Mouse (Mus musculus) frontal cortex, postnatal 36 days (tissue): ENCODE data around the gene Spef1.

Source experiments
- DNase-seq, 2 experiments: peaks; one replicate each; pipeline ENCODE4 v3.0.0; 2022; ENCODE audit warnings: low spot score in 2 of 2

Gene Spef1

DNA sequence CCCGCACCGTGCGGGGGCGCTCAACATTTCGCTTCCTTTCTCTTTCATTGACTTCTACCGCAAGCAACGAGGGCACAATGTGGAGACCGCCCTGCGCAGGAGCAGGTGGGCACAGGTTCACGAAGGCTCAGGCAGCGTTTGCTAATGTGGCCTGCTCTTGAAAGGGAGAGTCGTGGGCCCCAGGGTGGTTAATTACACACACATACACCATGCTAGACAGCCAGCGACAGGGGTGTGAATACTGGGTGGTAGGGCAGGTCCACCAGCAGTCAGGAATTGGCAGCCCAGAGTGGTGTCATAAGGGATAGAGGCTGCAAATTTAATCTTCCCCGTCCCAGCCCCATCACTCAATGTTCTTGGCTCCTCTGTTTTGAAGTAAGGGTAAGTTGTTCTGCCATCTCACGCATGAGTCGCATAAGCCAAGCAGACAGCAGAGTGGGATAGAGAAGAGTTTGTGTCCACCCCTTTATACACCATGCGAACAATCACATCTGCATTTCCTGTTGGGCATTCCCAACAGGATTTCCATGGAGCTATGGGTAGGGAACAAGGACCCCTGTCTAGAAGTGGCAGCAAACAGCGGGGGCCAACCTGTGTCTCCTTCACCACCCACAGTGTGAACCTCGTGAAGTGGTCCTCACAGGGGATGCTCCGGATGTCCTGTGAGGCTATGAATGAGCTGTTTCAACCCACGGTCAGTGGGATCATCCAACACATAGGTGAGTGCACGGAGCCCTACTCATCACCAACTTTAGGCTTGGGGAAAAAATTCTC is 43.9 kb downstream of the Spef1 start:
- DNase-seq = no peak

DNA sequence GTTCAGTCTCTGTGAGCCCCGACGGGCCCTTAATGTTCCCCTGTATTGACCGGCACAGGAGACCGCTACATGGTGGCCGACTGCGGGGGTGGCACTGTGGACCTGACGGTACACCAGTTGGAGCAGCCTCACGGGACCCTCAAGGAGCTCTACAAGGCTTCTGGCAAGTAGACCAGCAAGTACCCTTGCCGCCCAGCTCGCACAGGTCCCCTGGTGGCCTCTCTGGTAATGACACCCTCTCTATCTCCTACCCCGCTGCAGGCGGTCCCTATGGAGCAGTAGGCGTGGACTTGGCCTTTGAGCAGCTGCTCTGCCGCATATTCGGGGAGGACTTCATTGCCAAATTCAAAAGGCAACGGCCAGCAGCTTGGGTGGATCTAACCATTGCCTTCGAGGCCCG is 44.5 kb downstream of the Spef1 start:
- DNase-seq = peak; percentile 40 to 42

DNA sequence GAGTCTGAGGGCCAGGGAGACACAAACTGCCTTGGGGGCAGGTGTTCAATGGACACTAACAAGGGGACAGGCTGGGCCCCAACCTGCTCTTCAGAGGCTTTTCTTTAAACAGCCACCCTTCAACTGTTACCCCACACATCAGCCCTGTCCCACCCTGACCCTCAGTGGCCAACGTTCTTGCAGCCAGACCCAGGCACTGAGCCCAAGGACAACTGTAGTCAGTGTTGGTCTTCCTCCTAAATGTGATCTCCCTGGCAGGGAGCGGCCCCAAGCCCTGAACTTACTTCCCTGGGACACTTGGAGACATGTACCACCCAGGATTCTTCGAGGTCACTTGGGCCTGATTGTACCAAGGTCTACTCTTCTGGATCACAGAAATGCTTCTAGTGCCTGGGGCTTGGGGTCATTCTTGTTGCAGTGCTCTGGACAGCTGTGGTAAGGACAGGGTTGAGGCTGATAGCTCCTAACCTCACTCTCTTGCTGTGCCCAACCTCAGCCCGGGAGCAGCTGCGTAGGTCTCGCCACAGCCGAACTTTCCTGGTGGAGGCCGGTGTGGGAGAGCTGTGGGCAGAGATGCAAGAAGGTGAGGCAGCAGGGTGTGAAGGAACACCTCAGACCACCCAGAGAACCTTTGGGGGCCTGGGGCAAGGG is 45.6 kb downstream of the Spef1 start:
- no peak for DNase-seq

DNA sequence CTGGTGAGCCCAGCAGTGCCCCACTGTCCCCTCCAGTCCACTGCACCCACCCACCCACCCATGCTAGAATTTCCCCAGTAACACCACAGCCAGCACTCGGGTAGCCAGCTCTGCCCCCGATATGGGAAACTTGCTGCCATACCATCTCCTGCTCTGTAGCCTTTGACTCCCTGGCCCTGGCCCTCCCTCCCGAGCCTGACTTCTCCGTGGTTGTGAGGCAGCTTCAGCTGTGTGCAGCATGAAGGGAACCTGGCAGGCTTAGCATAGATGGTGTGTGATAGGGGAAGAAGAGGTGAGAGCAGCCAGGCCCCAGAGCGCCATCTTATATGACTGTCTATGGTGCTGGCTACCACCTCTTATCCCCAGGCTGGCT is 46.6 kb downstream of the Spef1 start:
- DNase-seq = no peak

DNA sequence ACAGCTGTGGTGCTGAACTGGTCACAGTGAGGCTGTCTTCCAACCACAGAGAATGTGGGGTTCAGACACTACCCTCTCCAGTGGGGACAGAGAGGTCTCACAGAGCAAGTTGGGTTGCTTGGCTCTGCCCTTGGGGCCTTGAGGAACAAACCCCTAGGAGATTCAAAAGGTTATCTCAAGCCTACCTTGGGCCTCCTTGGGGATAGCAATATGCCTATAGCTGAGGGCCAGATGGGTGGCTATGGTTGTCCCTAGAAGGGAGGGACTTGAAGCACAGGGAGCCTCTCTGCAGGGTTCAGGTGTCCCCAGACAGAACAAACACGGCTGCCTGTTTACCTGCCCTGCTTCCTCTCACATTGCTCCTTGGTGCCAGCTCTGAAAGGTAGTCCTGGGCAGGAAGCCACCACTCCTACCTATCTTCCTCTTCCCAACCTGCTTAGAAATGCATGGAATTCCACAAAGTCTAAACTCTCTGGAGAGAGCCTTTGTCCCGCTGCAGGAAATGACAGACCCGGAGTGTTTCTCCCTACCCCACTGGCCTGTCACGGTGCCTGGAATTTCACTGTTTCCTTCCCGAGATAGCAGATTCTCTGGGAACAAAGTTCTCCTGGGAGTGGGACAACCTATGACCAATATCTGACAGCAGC is 47.1 kb downstream of the Spef1 start:
- DNase-seq = no peak

DNA sequence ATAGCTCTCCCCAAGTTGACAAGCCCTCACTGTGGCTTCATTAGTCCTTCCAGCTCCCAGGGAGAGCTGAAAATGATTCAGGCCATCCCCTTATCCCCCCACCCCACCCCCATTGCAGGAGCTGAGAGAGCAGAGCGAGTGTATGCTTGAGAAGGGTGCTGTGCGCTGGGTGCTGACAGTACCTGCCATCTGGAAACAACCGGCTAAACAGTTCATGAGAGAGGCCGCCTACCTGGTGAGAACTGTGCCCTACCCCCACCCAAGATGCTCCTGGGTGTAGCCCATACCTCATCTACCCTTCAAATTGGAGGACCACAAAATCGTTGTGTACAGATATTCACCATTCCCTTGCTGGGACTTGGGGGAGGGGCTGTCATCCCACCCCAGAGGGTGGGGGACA is 47.8 kb downstream of the Spef1 start:
- no peak for DNase-seq

DNA sequence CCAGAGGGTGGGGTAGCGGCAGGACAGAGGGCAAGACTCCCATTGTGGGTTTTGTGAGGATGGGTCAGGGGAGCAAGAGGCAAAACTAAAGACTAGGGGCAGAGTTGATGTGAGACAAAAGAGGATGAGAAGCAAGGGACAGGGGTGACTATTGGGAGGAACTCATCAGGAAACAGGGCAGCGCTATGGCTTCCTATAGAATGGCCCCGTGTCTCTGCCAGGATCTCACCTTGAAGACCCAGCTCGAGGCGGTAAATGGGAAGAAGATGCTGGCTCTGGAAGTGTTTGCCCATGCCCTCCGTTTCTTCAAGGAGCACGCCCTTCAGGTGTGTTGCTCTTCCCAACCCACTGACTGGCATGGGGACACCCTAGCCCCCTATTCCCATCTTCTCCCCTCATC is 48.3 kb downstream of the Spef1 start:
- DNase-seq = no peak

DNA sequence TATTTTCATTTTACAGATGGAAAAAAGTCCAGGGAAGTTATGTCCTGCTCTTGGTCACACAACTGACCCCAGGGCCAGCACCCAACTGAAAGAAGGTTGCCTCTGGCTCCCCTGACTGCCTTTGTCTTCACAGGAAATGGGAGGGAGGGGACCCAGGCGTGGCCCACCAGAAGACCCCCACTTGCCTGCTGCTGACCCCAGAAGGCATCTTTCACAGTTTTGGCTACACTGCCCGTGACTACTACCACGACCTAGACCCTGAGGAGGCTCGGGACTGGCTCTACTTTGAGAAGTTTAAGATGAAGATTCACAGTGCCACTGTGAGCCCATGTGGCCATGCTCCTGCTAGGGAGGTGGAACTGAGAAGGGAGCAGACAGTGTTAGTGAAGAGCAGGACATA is 48.8 kb downstream of the Spef1 start:
- no peak for DNase-seq

DNA sequence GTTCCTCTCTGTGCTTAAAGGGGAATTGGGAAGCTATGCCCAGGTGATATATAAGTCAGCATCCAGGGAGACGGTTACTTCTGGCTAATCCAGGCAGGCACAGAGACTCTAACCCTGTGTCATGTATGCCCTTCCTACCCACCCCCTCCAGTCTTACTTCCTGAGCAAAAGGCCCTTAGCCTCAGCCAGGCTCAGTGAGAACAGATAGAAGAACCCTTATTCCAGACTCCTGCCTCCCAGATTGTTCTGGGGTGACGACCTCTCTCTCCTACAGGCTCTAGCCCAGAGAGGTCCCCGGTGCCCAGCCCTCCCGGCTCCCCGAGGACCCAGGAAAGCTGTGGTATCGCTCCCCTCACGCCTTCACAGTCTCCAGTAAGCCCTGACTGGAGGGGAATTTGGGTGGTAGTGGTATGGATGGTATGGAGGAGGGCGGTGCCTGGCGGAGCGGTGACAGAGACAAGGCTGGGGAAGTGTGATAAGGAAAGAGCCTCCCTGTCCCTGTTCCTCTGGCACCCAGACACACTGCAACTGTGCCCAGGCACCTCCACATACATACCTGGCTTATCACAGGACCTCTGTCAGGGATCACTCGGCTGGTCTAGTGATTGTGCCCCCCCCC is 51.5 kb downstream of the Spef1 start:
- no peak for DNase-seq

DNA sequence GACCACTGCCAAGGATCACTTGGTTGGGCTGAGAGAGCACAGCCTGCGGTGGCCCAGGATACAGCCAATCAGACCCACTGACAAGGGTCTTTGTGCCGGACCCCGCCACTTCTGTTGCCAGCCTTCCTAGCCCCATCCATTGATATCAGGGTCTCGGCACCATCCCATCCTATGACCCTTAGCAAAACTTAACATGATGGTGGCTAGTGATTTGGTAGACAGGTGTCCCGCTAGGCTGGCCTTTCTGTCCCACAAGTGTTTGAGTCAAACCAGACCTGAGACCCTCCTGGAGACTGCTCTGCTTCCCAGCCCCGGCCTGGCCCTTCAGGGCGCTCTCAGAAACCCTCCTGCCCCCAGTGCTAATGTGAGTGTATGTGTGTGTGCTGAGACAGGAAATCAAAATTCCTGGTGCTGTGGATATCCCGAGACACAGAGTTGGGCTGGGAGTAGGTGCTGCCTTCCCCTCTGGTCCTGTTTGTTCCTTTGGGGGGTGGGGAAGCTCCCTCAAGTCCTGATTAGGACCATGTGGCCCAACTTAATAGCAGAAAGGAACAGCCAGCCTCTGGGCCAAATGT is 52.2 kb downstream of the Spef1 start:
- no peak for DNase-seq

DNA sequence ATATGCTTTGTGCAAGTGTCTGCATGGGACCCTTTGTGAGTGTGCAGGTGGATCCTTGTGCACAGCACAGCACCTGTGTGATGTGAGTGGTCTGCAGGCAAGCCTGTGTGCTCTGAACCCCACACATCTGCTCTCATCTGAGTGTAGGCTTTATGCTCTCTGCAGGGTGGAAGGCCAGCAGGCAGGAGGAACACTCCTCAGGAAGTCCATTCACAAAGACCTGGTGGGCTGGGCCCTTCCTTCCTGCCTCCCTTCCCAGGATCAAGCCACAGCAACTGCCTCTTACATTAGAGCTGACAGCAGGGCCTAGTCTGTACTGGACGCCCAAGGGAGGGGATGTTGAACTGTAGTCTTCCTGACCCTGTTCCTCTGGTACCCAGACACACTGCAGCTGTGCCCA is 52.7 kb downstream of the Spef1 start:
- no peak for DNase-seq

DNA sequence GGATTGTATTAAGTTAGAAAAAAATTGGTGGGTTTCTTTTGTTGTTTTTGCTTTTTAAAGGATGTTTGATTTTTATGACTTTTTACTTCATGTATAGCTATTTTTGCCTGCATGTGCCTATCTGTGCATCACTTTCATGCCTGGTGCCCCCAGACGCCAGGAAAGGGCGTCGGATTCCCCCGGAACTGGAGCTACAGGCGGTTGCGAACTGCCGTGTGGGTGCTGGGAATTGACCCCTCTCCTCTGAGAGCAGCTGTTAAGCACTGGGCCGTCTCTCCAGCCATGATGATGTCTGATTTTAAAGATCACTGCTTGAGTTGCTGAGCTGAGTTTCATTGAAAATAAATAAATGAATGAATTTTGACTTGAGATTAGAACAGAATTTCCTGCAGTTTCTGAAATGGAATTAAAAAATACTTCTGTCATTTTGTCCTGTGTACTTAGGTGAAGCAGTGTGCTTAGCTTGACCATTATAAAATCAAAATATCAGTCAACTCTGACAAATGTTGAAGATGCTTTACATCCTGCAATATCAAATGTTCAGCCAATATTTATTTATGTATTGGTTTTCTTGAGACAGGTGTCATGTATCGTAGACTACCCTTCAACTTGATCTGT is 54.0 kb downstream of the Spef1 start, which contains the start of gene Gm11037:
TSS of gene Gm11037 (plus strand) at position 568 of the 618 bp plus-strand sequence.
- DNase-seq = no peak

DNA sequence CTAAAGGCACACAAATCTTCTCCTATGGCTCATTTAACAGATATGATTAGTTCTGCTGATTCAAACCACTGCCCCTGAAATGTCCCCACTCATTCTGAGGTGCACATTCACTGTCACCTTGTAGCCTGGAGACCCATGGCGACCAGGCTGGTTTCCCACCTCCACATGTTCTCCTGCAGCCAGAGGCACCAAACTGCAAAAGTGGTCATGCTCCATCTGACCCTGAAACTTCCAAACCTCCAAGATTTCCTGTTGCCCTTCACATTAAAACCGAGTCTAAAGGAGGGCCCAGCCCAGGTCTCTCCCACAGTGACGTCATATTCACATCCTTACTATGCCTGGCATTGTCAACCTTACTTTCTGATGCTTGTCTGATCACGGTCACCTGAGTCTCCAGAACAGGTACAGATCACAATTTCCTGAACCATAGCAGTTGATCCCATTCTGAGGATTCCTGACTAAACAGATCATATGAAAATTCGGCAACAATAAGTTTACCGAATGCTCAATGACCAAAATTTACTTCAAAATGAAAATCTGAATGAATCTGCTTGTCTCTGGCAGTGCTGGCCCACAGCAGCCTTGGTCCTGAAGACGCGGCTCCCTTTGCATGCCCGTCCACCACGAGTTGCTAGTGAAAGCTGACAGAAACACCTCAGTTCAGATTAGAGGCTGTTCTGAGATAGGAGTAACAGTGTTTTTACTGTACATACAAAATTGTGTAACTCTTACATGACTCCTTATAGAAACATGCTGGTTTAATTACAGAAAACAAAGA is 54.8 kb downstream of the Spef1 start:
- no peak for DNase-seq

DNA sequence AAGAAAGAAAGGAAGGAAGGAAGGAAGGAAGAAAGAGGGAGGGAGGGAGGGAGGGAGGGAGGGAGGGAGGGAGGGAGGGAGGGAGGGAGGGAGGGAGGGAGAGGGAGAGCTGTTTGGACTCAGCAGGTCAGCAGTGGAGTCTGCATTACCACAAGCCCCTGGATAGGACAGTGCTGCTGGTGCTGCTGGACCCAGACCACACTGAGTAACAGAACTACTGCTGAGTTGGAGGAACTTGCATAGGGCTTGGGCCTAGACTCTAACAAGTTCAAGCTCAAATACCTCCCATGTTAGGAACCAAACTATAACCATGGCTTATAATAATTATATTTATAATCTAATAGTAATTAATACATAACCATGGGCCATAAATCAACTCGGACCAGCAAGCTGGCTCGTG is 56.2 kb downstream of the Spef1 start:
- DNase-seq = no peak

DNA sequence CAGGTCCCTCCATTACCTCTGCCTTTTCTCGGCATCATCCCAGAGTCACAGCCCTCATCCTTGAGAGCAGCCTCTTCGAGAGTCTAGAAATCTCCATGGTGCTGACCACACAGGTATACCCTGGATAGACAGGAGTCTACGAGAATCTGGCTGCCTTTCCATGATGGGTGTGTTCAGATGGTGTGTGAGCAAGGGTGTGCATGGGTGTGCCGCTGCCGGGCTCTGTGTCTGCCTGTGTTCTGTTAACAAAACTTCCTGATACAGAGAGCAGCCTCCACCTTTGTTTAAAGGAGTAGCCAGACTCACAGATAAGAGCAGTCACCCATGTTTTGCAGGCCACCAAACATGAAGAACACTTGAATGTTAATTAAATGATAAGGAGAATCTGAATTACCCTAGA is 57.2 kb downstream of the Spef1 start:
- DNase-seq = no peak

DNA sequence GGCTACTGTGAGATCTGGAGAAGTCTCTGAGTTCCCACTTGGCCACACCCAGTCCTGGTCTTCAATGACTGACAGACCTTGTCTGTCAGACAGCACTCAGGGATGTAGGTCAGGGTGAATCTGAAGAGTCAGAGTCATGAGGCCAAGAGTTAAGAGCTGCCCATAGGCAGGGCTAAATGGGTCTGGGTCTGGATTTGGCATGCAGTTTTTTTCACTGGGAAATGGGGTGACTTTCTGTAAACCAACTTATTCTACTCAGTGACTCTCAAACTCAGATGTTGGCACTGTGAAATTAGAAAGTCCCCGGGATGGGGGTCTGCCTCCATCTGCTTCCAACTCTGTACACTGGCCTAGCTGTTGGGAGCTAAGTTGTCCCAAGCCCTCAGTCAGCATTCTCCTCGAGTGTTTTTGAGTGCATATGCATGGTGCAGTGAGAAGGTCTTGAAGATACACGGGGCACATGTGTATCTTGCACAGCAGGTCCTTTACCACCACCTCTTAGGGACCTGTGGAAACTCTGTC is 58.4 kb downstream of the Spef1 start:
- no peak for DNase-seq

DNA sequence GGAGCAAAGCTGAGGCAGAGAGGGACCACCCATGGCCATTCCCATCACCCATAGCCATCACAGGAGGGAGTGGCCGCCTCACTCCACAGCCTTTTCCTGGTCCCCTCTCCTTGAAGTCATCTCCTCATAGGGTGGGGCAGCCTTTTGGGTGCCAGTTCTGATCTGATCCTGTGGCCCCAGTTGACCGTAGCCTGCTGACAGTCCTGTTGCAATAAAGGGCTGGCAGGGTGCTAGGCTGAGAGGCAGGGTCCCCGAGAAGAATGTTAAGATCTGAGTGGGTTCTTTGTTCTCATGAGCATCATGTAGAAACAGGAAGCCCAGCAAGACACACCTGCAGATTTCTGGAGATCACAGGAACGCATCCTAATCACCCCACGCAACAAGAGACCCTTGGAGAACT is 58.9 kb downstream of the Spef1 start:
- DNase-seq = no peak

DNA sequence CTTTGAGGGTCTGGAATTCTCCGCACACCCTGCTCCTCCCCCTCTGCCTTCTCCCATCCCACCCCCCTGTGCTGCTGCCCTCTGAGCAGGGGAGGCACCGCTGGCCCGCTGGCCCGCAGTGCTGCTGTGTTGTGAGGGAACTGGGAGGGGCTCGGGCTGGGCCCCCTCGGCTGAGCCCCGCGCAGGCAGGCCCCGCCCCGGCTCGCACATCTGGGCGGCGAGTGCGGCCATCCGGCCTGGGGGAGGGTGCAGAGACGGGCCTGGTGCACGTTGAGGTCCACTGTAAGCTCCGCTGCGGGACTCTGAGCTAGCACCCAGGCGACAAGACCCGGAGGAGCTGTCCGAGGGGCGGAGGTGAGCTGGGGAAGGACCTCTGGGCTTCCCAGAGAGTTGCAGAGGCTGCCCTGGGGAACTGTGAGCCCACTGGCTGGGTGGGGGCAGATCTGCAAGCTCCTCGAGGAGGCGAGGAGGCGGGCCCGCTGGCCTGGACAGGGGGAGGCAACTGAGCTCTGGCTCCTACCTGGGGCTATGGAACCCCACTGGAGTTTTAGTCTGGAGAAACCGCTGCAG is 59.8 kb downstream of the Spef1 start, which contains the start of gene Hspa12b:
TSS of gene Hspa12b (plus strand) at position 120 of the 570 bp plus-strand sequence.
- DNase-seq = no peak

DNA sequence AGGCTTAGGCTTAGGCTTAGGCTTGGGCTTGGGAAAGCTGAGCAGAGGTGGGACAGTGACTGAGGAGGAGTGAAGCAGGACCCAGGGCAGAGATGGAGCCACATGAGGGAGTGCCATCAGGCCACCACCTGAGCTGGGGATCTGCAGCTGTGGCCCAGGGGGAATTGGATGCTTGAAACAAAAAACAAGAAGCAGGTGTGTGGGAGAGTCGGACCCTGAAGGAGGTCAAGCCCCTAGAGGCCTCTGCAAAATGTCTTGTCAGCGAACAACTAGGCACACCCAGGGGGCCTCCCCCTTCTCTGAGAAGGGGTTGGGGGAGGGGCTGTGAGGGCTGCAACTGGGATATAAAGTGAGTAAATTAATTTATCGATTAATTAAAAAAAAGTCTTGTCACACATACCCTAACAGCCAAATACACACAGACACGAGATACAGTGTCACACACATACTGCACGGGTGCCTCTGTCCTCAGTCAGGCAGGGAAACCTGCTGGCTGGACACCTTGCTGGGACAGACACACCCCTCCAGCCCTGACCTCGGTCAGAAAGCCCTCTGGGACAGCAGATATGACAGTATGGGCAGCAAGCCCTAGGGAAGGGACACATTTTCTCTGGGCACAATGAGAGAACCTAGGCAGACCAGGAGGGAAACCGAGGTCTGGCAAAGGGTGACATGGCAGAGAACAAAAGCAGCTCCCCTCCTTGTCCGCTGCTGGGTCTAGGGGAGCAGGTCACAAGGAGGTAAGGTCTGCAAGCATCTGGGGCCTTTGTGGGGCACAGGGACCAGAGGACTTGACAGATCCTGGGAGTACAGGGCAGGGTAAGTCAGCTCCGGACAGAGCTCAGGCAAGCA is 60.9 kb downstream of the Spef1 start:
- no peak for DNase-seq
